13 mouse cellular contexts compared by ENCODE assay signal in the genomic region with DNA sequence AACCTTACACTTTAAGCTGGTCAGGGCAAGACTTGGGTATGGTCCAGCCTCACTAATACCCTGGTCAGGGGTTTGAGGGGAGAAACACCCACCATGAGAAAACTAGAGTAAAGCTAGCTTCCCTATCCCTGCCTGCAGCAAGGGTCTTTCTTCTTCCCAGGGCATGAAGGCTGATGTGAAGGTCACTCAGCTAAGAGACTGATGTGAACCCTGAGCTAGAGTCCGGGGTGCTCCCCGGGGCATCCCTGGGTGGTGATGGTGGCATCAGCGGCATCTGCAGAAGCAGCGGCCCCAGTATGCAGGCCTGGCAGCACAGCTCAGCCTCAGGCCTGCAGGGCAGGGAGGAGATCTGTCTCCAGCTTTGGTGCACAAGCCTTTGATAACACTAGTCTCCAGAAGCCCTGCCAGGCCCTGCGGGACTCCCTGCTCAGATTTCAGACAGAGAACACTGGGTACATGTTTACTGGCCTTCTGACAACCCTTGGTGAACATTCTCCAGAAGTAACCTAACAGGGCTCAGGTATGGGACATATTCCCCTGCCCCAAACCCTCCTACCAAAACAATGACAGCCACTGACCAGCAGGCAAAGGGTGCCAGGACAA. TPM values are rescaled to one million over a fixed set of nuclear protein-coding genes. Genes with fewer than 3 reads are reported as not detected.
DNase-seq lines count a peak whose midpoint lies in the region; ATAC-seq and TF ChIP-seq lines count a peak whose summit lies in the region.
"Had no signal": no experiment of that assay in that cellular context is flagged by ENCODE, and none has a peak within 500 bp of the region (broad histone marks: within the 10 kb centered on the region; RNA-seq: fewer than 3 reads in every experiment).

No protein-coding gene starts in this region.

- DNase-seq in cerebellum, adult 11-12 months, result peak; percentile 57
- no peak for DNase-seq in cerebellum, postnatal 36 days
- no peak for DNase-seq in hindbrain, postnatal 0 days (ENCODE audit: low spot score)
- DNase-seq in hindbrain, embryonic 11.5 days (ENCODE audit: low spot score), result no peak
- DNase-seq in heart, embryonic 10.5 days (ENCODE audit: low spot score), result no peak
- no peak for DNase-seq in ovary, adult 18-20 months (ENCODE audit: low spot score)

- H3K4me2 ChIP-seq in hindbrain, postnatal 0 days (ENCODE audit: low read depth, low read length), result no peak overlapping the region
- no peak overlapping the region for H3K4me2 ChIP-seq in hindbrain, embryonic 11.5 days (replicated peaks; ENCODE audit: low read depth, low read length)
- H3K4me2 ChIP-seq in kidney, embryonic 16.5 days (replicated peaks; ENCODE audit: low read depth, low read length), result no peak overlapping the region
- H3K4me2 ChIP-seq: lung, embryonic 15.5 days; neural tube, embryonic 12.5 days had no signal

- WGBS in hindbrain, postnatal 0 days, result 95% methylated on average over 5 of the region's 5 CpGs
- 88% methylated on average over 5 of the region's 5 CpGs for WGBS in hindbrain, embryonic 11.5 days
- WGBS in heart, embryonic 10.5 days, result 75% methylated on average over 5 of the region's 5 CpGs
- 78% methylated on average over 5 of the region's 5 CpGs for WGBS in olfactory bulb, adult 2 months
- 82% methylated on average over 5 of the region's 5 CpGs for WGBS in kidney, embryonic 16.5 days

- no peaks in the 10 kb centered on the region for H3K9me3 ChIP-seq in hindbrain, postnatal 0 days (ENCODE audit: low read length)
- no peaks in the 10 kb centered on the region for H3K9me3 ChIP-seq in hindbrain, embryonic 11.5 days (ENCODE audit: control insufficient read depth, low read length)
- no peaks in the 10 kb centered on the region for H3K9me3 ChIP-seq in heart, embryonic 10.5 days
- no peaks in the 10 kb centered on the region for H3K9me3 ChIP-seq in kidney, embryonic 16.5 days (ENCODE audit: low read length)
- H3K9me3 ChIP-seq: lung, embryonic 15.5 days; neural tube, embryonic 12.5 days had no signal

- no peak overlapping the region for H3K9ac ChIP-seq in hindbrain, postnatal 0 days (replicated peaks; ENCODE audit: low read length)
- no peak overlapping the region for H3K9ac ChIP-seq in hindbrain, embryonic 11.5 days (ENCODE audit: low read depth, low read length)
- no peak overlapping the region for H3K9ac ChIP-seq in kidney, embryonic 16.5 days (replicated peaks; ENCODE audit: low read length)
- H3K9ac ChIP-seq: lung, embryonic 15.5 days; neural tube, embryonic 12.5 days had no signal

- peaks cover 14% of the 10 kb centered on the region; the same call in 1 of the 2 replicates for H3K27me3 ChIP-seq in hindbrain, postnatal 0 days (ENCODE audit: insufficient read depth, low read length)
- peaks cover 30% of the 10 kb centered on the region for H3K27me3 ChIP-seq in hindbrain, embryonic 11.5 days (ENCODE audit: control insufficient read depth, insufficient read depth, low read length)
- peaks cover 41% of the 10 kb centered on the region for H3K27me3 ChIP-seq in heart, embryonic 10.5 days (ENCODE audit: insufficient read depth, poor library complexity, severe bottlenecking)
- H3K27me3 ChIP-seq in kidney, embryonic 16.5 days (ENCODE audit: insufficient read depth, low read length), result peaks cover 15% of the 10 kb centered on the region

- H3K27ac ChIP-seq in hindbrain, postnatal 0 days, result peak overlapping the region; percentile 48; the same call in 1 of the 2 replicates
- no peak overlapping the region for H3K27ac ChIP-seq in hindbrain, embryonic 11.5 days (ENCODE audit: low read depth, low read length)
- peak overlapping the region; percentile 56 for H3K27ac ChIP-seq in heart, embryonic 10.5 days
- H3K27ac ChIP-seq in olfactory bulb, adult 2 months (ENCODE audit: insufficient read depth, low read depth, low read length), result peak overlapping the region; percentile 29; the same call in 1 of the 2 replicates
- H3K27ac ChIP-seq in kidney, embryonic 16.5 days (ENCODE audit: low read length), result no peak overlapping the region
- H3K27ac ChIP-seq: lung, embryonic 15.5 days; neural tube, embryonic 12.5 days had no signal

- H3K4me3 ChIP-seq in hindbrain, postnatal 0 days (ENCODE audit: low read length), result no peak overlapping the region
- H3K4me3 ChIP-seq in hindbrain, embryonic 11.5 days (ENCODE audit: low read depth, low read length), result no peak overlapping the region
- no peak overlapping the region for H3K4me3 ChIP-seq in heart, embryonic 10.5 days
- no peak overlapping the region for H3K4me3 ChIP-seq in olfactory bulb, adult 2 months (ENCODE audit: insufficient read depth, low read depth, low read length)
- H3K4me3 ChIP-seq in kidney, embryonic 16.5 days (ENCODE audit: low read length), result no peak overlapping the region
- H3K4me3 ChIP-seq: lung, embryonic 15.5 days; neural tube, embryonic 12.5 days had no signal

- no peak for TF ChIP-seq CTCF in hindbrain, postnatal 0 days (IDR thresholded peaks at IDR 0.05; ENCODE audit: low read depth)
- no peak for TF ChIP-seq CTCF in olfactory bulb, adult 2 months (IDR thresholded peaks at IDR 0.05; ENCODE audit: insufficient read depth, low read depth, low read length)

- peaks cover 29% of the 10 kb centered on the region for H3K36me3 ChIP-seq in hindbrain, postnatal 0 days (ENCODE audit: insufficient read depth, low read length)
- peaks cover 5% of the 10 kb centered on the region; the same call in 1 of the 2 replicates for H3K36me3 ChIP-seq in hindbrain, embryonic 11.5 days (ENCODE audit: control insufficient read depth, insufficient read depth, low read length)
- H3K36me3 ChIP-seq in heart, embryonic 10.5 days, result peaks cover 40% of the 10 kb centered on the region
- peaks cover 40% of the 10 kb centered on the region for H3K36me3 ChIP-seq in kidney, embryonic 16.5 days (ENCODE audit: insufficient read depth, low read length)

- H3K4me1 ChIP-seq in hindbrain, postnatal 0 days (ENCODE audit: insufficient read depth, low read length), result 0 out of 2 replicates have a peak, but pooled peaks cover 5% of the 10 kb centered on the region
- H3K4me1 ChIP-seq in hindbrain, embryonic 11.5 days (replicated peaks; ENCODE audit: control insufficient read depth, insufficient read depth, low read length), result no peaks in the 10 kb centered on the region
- H3K4me1 ChIP-seq in heart, embryonic 10.5 days, result peaks cover 59% of the 10 kb centered on the region
- peaks cover 52% of the 10 kb centered on the region for H3K4me1 ChIP-seq in olfactory bulb, adult 2 months (ENCODE audit: control insufficient read depth, insufficient read depth, low read length)
- H3K4me1 ChIP-seq in kidney, embryonic 16.5 days (ENCODE audit: insufficient read depth, low read length), result peaks cover 19% of the 10 kb centered on the region

- no peak for ATAC-seq in hindbrain, postnatal 0 days
- no peak for ATAC-seq in hindbrain, embryonic 11.5 days (ENCODE audit: low FRiP score)
- ATAC-seq in kidney, embryonic 16.5 days (ENCODE audit: low FRiP score, low TSS enrichment), result no peak
- ATAC-seq: forebrain, embryonic 16.5 days; intestine, postnatal 0 days had no signal

- TF ChIP-seq POLR2A in olfactory bulb, adult 2 months (IDR thresholded peaks at IDR 0.05; ENCODE audit: insufficient read depth, low read depth, low read length), result no peak

RNA-seq across cellular contexts. Expression of gene Ifitm10, which starts 1.0 kb away (rescaled TPM):
- total RNA-seq in hindbrain, postnatal 0 days (2014; rRNA removed), result 22.7 and 25.4 TPM in 2 replicates
- polyA plus RNA-seq in hindbrain, postnatal 0 days (2015; fragmentation: Nextera tagmentation; extraction: Ambion mirVana), result 17.2 and 19.9 TPM in 2 replicates
- 0.39 and 0.47 TPM in 2 replicates for polyA plus RNA-seq in hindbrain, embryonic 11.5 days (2014; fragmentation: Nextera tagmentation; extraction: Ambion mirVana)
- 7.7 and 12.5 TPM in 2 replicates for polyA plus RNA-seq in heart, embryonic 10.5 days (2016; fragmentation: Nextera tagmentation; extraction: Ambion mirVana)
- not detected in 2 replicates for polyA plus RNA-seq in olfactory bulb, adult 2 months (2012; ENCODE audit: insufficient read depth, insufficient read length, low replicate concordance, missing spikeins)
- polyA plus RNA-seq in kidney, embryonic 16.5 days (2015; fragmentation: Nextera tagmentation; extraction: Ambion mirVana), result 1.8 and 2.5 TPM in 2 replicates
- total RNA-seq: MEL had no signal

RNA-seq across cellular contexts. Expression of gene Gm49369, which starts 8.0 kb away (rescaled TPM):
- 1.0 TPM in 1 of 2 replicates, not detected in the other for total RNA-seq in hindbrain, postnatal 0 days (2014; rRNA removed)
- 2.1 and 2.9 TPM in 2 replicates for polyA plus RNA-seq in hindbrain, postnatal 0 days (2015; fragmentation: Nextera tagmentation; extraction: Ambion mirVana)
- not detected in 2 replicates for polyA plus RNA-seq in hindbrain, embryonic 11.5 days (2014; fragmentation: Nextera tagmentation; extraction: Ambion mirVana)
- 0.55 and 0.92 TPM in 2 replicates for polyA plus RNA-seq in heart, embryonic 10.5 days (2016; fragmentation: Nextera tagmentation; extraction: Ambion mirVana)
- polyA plus RNA-seq in olfactory bulb, adult 2 months (2012; ENCODE audit: insufficient read depth, insufficient read length, low replicate concordance, missing spikeins), result not detected in 2 replicates
- 4.4 TPM in 1 of 2 replicates, not detected in the other for polyA plus RNA-seq in kidney, embryonic 16.5 days (2015; fragmentation: Nextera tagmentation; extraction: Ambion mirVana)
- polyA plus RNA-seq: forebrain, embryonic 16.5 days; intestine, postnatal 0 days had no signal

RNA-seq across cellular contexts. Expression of gene Ctsd, which starts 13.3 kb away (rescaled TPM):
- total RNA-seq in hindbrain, postnatal 0 days (2014; rRNA removed), result 638 and 755 TPM in 2 replicates
- 400 and 402 TPM in 2 replicates for polyA plus RNA-seq in hindbrain, postnatal 0 days (2015; fragmentation: Nextera tagmentation; extraction: Ambion mirVana)
- 168 and 200 TPM in 2 replicates for polyA plus RNA-seq in hindbrain, embryonic 11.5 days (2014; fragmentation: Nextera tagmentation; extraction: Ambion mirVana)
- 293 and 402 TPM in 2 replicates for polyA plus RNA-seq in heart, embryonic 10.5 days (2016; fragmentation: Nextera tagmentation; extraction: Ambion mirVana)
- 266 and 290 TPM in 2 replicates for polyA plus RNA-seq in olfactory bulb, adult 2 months (2012; ENCODE audit: insufficient read depth, insufficient read length, low replicate concordance, missing spikeins)
- polyA plus RNA-seq in kidney, embryonic 16.5 days (2015; fragmentation: Nextera tagmentation; extraction: Ambion mirVana), result 398 and 453 TPM in 2 replicates

Comparison
In these comparisons a context has a peak if more than half of its experiments do, and no peak if none do; other contexts are left out.
1. H3K27ac ChIP-seq: peak in hindbrain, postnatal 0 days (single experiment), heart, embryonic 10.5 days (single experiment) and olfactory bulb, adult 2 months (single experiment); none in hindbrain, embryonic 11.5 days (single experiment) and kidney, embryonic 16.5 days (single experiment).